Mouse (Mus musculus): ENCODE measurements around the gene Smtn.

GRCm38 (mm10) chr11:3549791-3550190 lies 9.4 kb upstream of the Smtn start:
- TF ChIP-seq CTCF (conservative IDR thresholded peaks at IDR 0.05; ENCODE audit: insufficient read depth, insufficient read length, low read depth, low read length): no peak
- no peak for TF ChIP-seq POLR2A (IDR thresholded peaks at IDR 0.05; ENCODE audit: low read depth, low read length)

Measured in kidney, adult 2 months (tissue).